Mouse (Mus musculus): ENCODE results near the gene Kantr.

The Kantr gene

GRCm38 (mm10) chrX:152279384-152279783 is 47.9 kb downstream of the Kantr start:
- DNase-seq: no peak

DNA sequence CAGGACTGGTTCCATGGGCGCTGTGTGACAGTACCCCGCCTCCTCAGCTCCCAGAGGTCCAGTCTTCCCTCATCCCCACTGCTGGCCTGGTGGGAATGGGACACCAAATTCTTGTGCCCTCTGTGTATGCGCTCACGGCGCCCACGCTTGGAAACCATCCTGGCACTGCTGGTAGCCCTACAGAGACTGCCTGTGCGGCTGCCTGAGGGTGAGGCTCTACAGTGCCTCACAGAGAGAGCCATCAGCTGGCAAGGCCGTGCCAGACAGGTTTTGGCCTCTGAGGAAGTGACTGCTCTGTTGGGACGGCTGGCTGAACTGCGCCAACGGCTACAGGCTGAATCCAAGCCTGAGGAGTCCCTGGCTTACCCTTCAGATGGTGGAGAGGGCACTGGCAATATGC is 56.1 kb downstream of the Kantr start:
- DNase-seq: no peak

Data from kidney, adult 11 months (tissue).